Mouse (Mus musculus) midbrain, embryonic 13.5 days (tissue): ENCODE measurements around the gene Arnt2. TPM values are rescaled to one million over a fixed set of nuclear protein-coding genes. Genes with fewer than 3 reads are reported as not detected.

Source experiments
- ATAC-seq: fragments of 200-750 bp; cut with Nextera tagmentation; 2 replicates; pipeline ENCODE4 v1.8.0; 2017; ENCODE audit warnings: mild to moderate bottlenecking, moderate TSS enrichment, moderate library complexity
- H3K27ac ChIP-seq: fragments of 300-500 bp; sonication (generic); 2 replicates; pipeline ENCODE4 v1.5.1; 2015; ENCODE audit warnings: inconsistent platforms, mild to moderate bottlenecking, moderate library complexity
- H3K27me3 ChIP-seq: fragments of 300-500 bp; sonication (generic); 2 replicates; pipeline ENCODE4 v1.6.1; 2015; ENCODE audit warnings: mild to moderate bottlenecking, inconsistent platforms
- H3K36me3 ChIP-seq: fragments of 300-500 bp; sonication (generic); 2 replicates; pipeline ENCODE4 v1.6.1; 2015; ENCODE audit warnings: mild to moderate bottlenecking, inconsistent platforms
- H3K4me1 ChIP-seq: fragments of 300-500 bp; sonication (generic); replicated peaks from 2 replicates; pipeline ENCODE4 v1.6.1; 2015; ENCODE audit warnings: inconsistent platforms
- H3K4me2 ChIP-seq: fragments of 300-500 bp; sonication (generic); replicated peaks from 2 replicates; pipeline ENCODE4 v1.6.1; 2015; ENCODE audit warnings: moderate library complexity, mild to moderate bottlenecking, inconsistent platforms
- H3K4me3 ChIP-seq: fragments of 300-500 bp; sonication (generic); replicated peaks from 2 replicates; pipeline ENCODE4 v1.5.1; 2015; ENCODE audit warnings: mild to moderate bottlenecking, inconsistent platforms
- H3K9ac ChIP-seq: fragments of 300-500 bp; sonication (generic); replicated peaks from 2 replicates; pipeline ENCODE4 v1.6.1; 2015; ENCODE audit warnings: mild to moderate bottlenecking, inconsistent platforms
- H3K9me3 ChIP-seq: fragments of 300-500 bp; sonication (generic); 2 replicates; pipeline ENCODE4 v1.6.1; 2016; ENCODE audit warnings: mild to moderate bottlenecking, inconsistent platforms
- WGBS: fragments of 180-500 bp; shearing (Covaris S2); methylation state at CpG from one replicate; pipeline ENCODE4 v1.1.7; 2015; 5-methylcytosine and 5-hydroxymethylcytosine counted together
- polyA plus RNA-seq: library from polyadenylated mRNA; unstranded; fragments of >200 nt; fragmentation: Nextera tagmentation; extraction: Ambion mirVana; gene quantifications from 2 replicates; pipeline ENCODE4 v1.2.1, GENCODE M21; 2015

Gene Arnt2
- polyA plus RNA-seq, 1 experiment from 2014 or later, result 77.1 TPM

DNA sequence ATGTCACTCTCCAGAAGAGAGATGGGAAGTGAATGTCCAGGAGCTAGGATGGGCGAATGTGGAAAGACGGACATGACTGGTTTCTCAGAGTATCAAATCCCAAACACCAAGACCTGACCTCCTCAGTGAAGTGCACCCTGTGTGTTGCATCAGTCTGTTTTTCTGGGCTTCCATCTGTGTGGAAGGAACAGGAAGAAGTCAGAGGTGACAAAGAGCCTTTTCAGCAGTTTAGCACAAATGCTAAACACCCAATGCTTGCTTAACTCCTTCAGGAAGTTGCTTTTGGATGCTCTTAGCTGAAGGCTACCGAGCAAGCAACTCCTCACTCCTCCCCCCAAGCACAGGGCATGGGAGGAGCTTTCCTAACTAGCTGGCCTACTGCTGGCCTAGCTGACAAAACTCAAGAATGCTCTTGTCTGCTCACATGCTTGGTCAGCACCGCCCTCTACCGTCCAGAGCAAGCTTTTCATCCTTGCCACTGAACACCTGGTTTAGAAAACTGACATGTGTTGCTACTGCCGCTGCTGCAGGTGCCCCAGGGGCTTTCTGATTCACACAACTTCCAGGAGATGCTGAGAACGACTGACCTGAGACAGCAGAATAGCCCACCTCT lies 137.7 kb downstream of the Arnt2 start:
- Histone ChIP-seq H3K36me3 (peaks cover 84% of the 10 kb centered on the region), H3K4me1 (no peaks in the 10 kb centered on the region), H3K9ac (no peak overlapping the region)

DNA sequence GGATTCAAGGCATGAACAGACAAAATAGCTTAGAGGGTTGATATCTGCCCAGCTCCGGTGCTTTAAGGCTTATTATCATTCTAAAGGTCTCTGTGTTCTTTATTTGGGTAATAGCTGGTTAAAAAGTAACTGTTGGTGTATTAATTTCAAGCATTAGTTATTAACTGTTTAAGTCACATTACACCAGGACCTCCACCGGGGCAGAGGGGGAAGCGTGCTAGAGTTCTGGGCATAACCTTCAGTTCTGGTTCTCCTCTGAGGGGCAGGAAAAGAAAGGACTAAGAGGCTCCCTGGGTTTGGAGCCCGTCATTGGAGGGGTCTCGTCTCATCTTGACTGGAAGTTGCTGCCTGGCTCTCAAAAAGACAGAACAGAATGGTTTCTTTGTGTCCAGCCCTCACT lies 138.5 kb downstream of the Arnt2 start:
- Histone ChIP-seq H3K4me3 (no peak overlapping the region), H3K27me3 (no peaks in the 10 kb centered on the region), H3K4me1 (no peaks in the 10 kb centered on the region), H3K9me3 (no peaks in the 10 kb centered on the region), H3K9ac (no peak overlapping the region), H3K27ac (no peak overlapping the region), H3K4me2 (no peak overlapping the region), H3K36me3 (peaks cover 86% of the 10 kb centered on the region)
- no peak for ATAC-seq
- WGBS, result 95% methylated on average over 5 of the region's 5 CpGs

More for the DNA sequence above, 137.7 kb downstream of the Arnt2 start:
- no peaks in the 10 kb centered on the region for H3K9me3 ChIP-seq
- H3K27ac ChIP-seq, result no peak overlapping the region
- no peak overlapping the region for H3K4me3 ChIP-seq
- no peaks in the 10 kb centered on the region for H3K27me3 ChIP-seq
- no peak overlapping the region for H3K4me2 ChIP-seq
- 33% methylated on average over 7 of the region's 7 CpGs for WGBS
- ATAC-seq, result peak; percentile 81

DNA sequence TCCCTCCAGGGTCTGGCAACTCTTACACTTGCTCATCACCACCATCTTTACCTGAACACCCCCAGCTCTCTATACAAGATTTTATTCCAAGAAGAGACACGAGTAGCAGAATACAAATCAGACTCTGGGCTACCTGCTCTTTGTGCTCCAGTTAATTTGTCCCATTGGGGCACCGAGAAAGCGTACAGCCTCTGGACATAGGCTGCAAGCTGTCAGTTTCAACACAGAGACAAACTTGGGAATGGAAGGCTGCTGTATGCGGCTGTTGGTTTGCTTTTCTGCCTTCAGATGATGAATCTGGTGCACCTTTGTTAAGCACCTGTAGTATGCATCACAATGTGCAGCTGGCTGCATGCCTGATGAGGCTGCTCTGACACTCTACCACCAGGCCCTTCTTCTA lies 146.5 kb downstream of the Arnt2 start:
- 0 out of 2 replicates have a peak, but pooled peaks cover 8% of the 10 kb centered on the region for H3K4me1 ChIP-seq
- peak overlapping the region; percentile 66 for H3K27ac ChIP-seq
- no peaks in the 10 kb centered on the region for H3K27me3 ChIP-seq
- H3K9me3 ChIP-seq, result no peaks in the 10 kb centered on the region
- no peak overlapping the region for H3K4me2 ChIP-seq
- H3K36me3 ChIP-seq, result peaks cover 97% of the 10 kb centered on the region
- peak; percentile 35 for ATAC-seq
- 81% methylated on average over 4 of the region's 4 CpGs for WGBS
- no peak overlapping the region for H3K4me3 ChIP-seq
- no peak overlapping the region for H3K9ac ChIP-seq

DNA sequence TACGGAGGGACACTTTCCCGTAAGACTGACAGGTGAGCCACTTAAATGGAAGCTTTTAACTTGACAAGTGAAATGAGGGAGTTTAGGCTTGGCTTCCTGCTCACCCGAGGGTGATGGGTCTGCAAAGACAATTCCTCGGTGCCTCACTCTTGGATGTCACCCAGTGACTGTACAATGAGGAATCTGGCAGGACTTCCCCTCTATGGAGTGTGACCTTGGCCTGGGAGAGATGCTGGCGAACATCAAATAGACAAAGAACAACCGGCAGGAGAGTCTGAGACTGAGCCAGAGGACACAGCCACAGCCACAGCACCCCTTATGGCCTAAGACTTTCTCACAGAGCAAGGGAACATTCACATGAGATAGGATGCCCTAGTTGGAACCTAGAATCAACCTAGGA lies 148.6 kb downstream of the Arnt2 start:
- Histone ChIP-seq H3K4me2 (no peak overlapping the region), H3K9me3 (no peaks in the 10 kb centered on the region), H3K4me1 (0 out of 2 replicates have a peak, but pooled peaks cover 8% of the 10 kb centered on the region), H3K27ac (no peak overlapping the region), H3K9ac (no peak overlapping the region), H3K36me3 (peaks cover 93% of the 10 kb centered on the region), H3K4me3 (no peak overlapping the region), H3K27me3 (no peaks in the 10 kb centered on the region)
- 87% methylated on average over 6 of the region's 6 CpGs for WGBS
- ATAC-seq, result no peak

DNA sequence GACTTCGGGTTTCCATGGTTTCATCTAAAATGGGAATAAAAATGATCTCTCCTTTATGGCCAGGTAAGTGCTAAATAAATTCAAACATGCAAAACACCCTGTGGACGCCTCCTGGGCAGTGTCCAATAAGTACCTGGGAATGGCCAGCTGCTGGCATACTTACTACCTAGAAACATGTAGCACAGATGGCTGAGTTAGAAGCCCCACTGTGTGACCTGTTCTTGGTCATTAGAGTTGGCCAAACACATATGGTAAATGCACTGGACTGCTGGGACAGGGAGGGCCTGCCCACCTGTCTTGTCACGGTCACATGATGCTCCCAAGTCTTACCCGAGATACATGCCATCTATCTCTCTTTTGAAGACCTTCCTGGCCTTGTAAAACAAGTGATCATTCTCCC lies 149.6 kb downstream of the Arnt2 start:
- H3K4me2 ChIP-seq, result no peak overlapping the region
- H3K36me3 ChIP-seq, result peaks cover 90% of the 10 kb centered on the region
- ATAC-seq, result no peak
- H3K4me3 ChIP-seq, result no peak overlapping the region
- no peaks in the 10 kb centered on the region for H3K27me3 ChIP-seq
- H3K9me3 ChIP-seq, result no peaks in the 10 kb centered on the region
- 0 out of 2 replicates have a peak, but pooled peaks cover 8% of the 10 kb centered on the region for H3K4me1 ChIP-seq
- no peak overlapping the region for H3K27ac ChIP-seq
- WGBS, result 89% methylated on average over 4 of the region's 4 CpGs
- no peak overlapping the region for H3K9ac ChIP-seq

DNA sequence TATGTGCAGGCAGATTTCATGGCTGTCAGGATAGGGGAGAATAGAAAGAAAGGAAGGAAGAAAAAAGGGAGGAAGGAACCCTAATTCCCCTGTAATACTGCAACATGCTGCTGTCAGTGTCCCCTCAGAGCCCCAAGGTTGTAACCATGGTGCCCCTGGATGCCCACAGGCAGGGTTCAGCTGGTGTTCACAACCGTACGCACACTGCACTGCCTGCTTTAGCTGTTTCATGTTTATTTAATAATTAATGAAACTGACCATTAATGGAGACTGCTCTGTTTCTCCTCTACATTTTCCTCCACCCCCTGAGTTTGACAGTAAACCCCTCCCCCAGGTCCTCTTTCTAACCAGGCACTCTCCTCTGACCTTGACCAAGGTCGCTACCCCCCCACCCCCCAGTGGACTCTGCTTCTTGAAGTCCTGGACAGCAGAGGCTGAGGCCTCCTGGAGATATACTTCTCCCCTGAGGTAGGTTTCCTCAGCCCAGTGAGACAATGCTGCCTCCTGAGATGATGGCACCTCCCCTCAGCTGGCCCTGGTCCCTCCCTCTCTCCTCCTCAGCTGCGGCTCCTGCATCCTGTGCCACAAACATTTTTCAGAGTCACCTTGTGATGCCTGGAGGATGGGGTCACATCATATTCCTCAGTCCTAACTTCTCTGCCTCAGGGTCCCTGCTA lies 150.5 kb downstream of the Arnt2 start:
- Histone ChIP-seq H3K9ac (no peak overlapping the region), H3K4me1 (0 out of 2 replicates have a peak, but pooled peaks cover 8% of the 10 kb centered on the region), H3K36me3 (peaks cover 90% of the 10 kb centered on the region), H3K4me3 (no peak overlapping the region), H3K27me3 (no peaks in the 10 kb centered on the region), H3K9me3 (no peaks in the 10 kb centered on the region), H3K27ac (0 out of 2 replicates have a peak overlapping the region, but pooled peaks have one; percentile 44), H3K4me2 (no peak overlapping the region)
- ATAC-seq, result 0 out of 2 replicates have a peak, but pooled peaks have one; percentile 47
- WGBS, result 76% methylated on average over 4 of the region's 4 CpGs

DNA sequence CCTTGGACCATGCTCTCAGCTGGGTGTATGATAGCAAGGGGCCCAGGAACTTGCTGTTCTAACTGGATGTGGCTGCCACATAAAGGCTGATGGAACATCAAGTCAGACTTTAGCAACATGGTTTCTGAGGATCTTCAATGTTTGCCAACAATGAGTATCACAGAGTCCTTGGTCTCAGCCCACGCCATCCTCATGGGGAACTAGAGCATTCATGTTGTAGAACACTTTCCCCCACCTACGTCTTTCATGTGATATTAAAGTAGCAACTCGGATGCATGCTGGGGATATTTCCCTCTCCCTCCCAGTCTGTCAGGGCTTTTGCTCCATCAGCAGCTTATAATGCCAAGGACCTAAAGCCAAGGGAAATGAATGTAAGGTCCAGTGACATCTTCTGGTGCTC lies 153.3 kb downstream of the Arnt2 start:
- no peaks in the 10 kb centered on the region for H3K27me3 ChIP-seq
- no peak overlapping the region for H3K27ac ChIP-seq
- H3K4me3 ChIP-seq, result no peak overlapping the region
- H3K36me3 ChIP-seq, result peaks cover 90% of the 10 kb centered on the region
- ATAC-seq, result no peak
- no peak overlapping the region for H3K9ac ChIP-seq
- 97% methylated on average over 3 of the region's 3 CpGs for WGBS
- no peak overlapping the region for H3K4me2 ChIP-seq
- H3K4me1 ChIP-seq, result 0 out of 2 replicates have a peak, but pooled peaks cover 8% of the 10 kb centered on the region
- no peaks in the 10 kb centered on the region for H3K9me3 ChIP-seq

DNA sequence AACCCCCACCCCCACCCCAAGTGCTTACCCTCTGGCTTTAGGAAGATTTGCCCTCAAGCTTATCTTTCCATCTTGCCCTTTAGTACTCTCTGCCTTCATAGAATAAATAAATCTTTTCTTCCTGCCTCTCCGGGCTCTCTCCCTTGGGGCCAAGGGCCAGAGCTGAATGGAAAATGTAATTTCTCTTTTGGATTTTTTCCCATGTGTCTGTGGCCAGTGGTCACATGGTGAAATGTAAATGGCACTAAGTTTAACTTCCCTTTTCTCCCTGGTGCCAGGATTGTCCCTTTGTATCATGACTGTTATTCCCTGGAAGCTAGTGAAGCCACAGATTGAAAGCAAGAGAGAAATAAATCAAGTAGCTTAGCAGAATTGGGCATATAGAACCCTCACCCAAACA lies 153.7 kb downstream of the Arnt2 start:
- Histone ChIP-seq H3K4me1 (0 out of 2 replicates have a peak, but pooled peaks cover 8% of the 10 kb centered on the region), H3K27ac (no peak overlapping the region), H3K4me3 (no peak overlapping the region), H3K9me3 (no peaks in the 10 kb centered on the region), H3K4me2 (no peak overlapping the region), H3K36me3 (peaks cover 90% of the 10 kb centered on the region), H3K27me3 (no peaks in the 10 kb centered on the region), H3K9ac (no peak overlapping the region)
- WGBS, result 73% methylated on average over 1 of the region's 1 CpGs
- ATAC-seq, result no peak

DNA sequence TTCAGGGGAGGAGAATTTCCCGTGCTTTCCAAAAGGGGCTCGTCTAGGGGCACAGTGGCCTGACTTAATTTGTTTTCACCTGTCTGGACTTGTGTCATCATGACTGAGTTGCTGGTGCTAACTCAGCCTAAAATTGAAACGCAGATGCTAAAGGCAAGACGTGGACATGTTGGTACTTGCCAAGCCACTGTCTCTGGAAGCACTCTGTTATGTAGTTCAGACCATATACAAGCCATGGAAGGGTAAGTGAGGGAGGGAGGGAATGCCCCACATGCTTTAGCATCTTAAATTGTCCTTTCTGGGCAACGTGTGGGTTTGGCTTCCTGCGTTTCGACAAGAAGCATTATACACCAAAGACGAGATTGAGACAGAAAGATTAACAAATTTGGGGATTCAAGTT lies 155.1 kb downstream of the Arnt2 start:
- peaks cover 90% of the 10 kb centered on the region for H3K36me3 ChIP-seq
- H3K4me2 ChIP-seq, result no peak overlapping the region
- no peaks in the 10 kb centered on the region for H3K9me3 ChIP-seq
- H3K4me3 ChIP-seq, result no peak overlapping the region
- no peaks in the 10 kb centered on the region for H3K27me3 ChIP-seq
- 0 out of 2 replicates have a peak, but pooled peaks cover 9% of the 10 kb centered on the region for H3K4me1 ChIP-seq
- H3K27ac ChIP-seq, result no peak overlapping the region
- ATAC-seq, result no peak
- 80% methylated on average over 8 of the region's 8 CpGs for WGBS
- no peak overlapping the region for H3K9ac ChIP-seq

DNA sequence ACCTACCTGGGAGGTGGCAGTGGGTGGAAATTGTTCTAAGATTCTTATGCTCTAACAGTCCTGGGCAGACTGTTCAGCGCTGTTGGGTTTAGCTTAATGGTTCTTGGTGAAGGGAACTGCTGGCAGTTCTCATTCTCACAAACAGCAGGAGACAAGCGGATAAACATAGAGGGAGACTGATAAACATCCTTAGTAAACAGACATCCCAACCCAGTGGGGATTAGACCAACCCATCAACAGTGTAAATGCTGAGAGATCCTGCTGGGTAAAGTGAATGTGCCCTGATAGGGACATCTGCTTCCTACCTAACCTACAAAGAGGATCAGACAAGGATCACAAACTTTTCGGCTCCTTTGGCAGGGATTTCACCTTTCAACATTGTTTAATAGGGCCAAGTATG lies 155.7 kb downstream of the Arnt2 start:
- ATAC-seq, result no peak

DNA sequence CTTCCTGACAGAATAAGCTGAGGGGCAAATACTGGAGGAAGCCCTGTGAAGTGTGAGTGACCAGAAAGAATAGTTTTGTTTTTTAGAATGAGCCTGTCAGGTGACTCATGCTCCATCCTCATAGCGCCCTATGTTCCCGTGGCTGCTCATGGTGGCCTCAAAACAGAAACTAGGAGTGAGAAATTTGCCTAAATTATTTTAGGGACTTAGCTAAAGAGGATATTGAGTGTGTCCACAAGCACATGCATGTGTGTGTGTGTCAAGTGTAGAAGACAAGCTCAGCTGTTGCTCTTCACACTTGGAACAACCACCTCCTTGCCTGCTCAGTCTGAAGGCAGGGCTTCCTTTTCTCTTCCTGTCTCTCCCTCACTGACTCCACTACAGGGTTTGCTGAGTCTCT lies 158.3 kb downstream of the Arnt2 start:
- H3K4me1 ChIP-seq, result peaks cover 11% of the 10 kb centered on the region
- 83% methylated on average over 2 of the region's 2 CpGs for WGBS

More for the DNA sequence above, 155.7 kb downstream of the Arnt2 start:
- 54% methylated on average over 3 of the region's 3 CpGs for WGBS
- no peak overlapping the region for H3K4me2 ChIP-seq
- H3K4me3 ChIP-seq, result no peak overlapping the region
- H3K36me3 ChIP-seq, result peaks cover 90% of the 10 kb centered on the region
- 0 out of 2 replicates have a peak, but pooled peaks cover 5% of the 10 kb centered on the region for H3K4me1 ChIP-seq
- H3K27ac ChIP-seq, result no peak overlapping the region
- H3K9me3 ChIP-seq, result no peaks in the 10 kb centered on the region
- no peak overlapping the region for H3K9ac ChIP-seq
- no peaks in the 10 kb centered on the region for H3K27me3 ChIP-seq

DNA sequence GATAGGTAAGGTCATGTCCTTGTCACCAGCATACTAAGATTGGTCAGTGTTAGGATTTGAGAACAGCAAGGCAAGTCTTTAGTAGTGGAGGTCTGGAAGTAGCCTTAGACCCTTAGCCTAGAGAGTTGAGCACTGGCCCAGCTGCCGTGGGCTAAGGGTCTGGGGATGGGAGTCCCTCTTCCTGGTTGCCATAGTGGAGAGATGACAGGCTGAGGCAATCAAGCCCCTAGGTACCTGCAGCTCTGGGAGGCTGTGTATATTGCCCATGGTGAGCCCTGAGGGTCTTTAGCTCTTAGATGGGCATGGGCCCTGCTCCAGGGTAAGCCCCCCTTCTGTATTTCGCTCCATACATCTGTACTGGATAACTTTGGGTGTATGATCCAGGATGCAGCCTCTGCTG lies 159.2 kb downstream of the Arnt2 start:
- Histone ChIP-seq H3K27ac (no peak overlapping the region), H3K9me3 (no peaks in the 10 kb centered on the region), H3K9ac (no peak overlapping the region), H3K4me3 (no peak overlapping the region), H3K36me3 (peaks cover 83% of the 10 kb centered on the region), H3K27me3 (no peaks in the 10 kb centered on the region), H3K4me2 (no peak overlapping the region), H3K4me1 (peaks cover 11% of the 10 kb centered on the region)
- no peak for ATAC-seq
- 94% methylated on average over 2 of the region's 2 CpGs for WGBS

More for the DNA sequence above, 158.3 kb downstream of the Arnt2 start:
- Histone ChIP-seq H3K4me3 (no peak overlapping the region), H3K4me2 (no peak overlapping the region), H3K27ac (no peak overlapping the region), H3K27me3 (no peaks in the 10 kb centered on the region), H3K36me3 (peaks cover 89% of the 10 kb centered on the region), H3K9ac (no peak overlapping the region), H3K9me3 (no peaks in the 10 kb centered on the region)
- no peak for ATAC-seq
